ENCODE assay signal across 8 mouse cellular contexts in genomic region chr8:119913181-119913580, GRCm38 (mm10). TPM values are rescaled to one million over a fixed set of nuclear protein-coding genes. Genes with fewer than 3 reads are reported as not detected.
A peak's percentile ranks its signal among the peaks of the same experiment; 100 is the strongest.
DNase-seq lines count a peak whose midpoint lies in the region; ATAC-seq and TF ChIP-seq lines count a peak whose summit lies in the region.

No protein-coding gene starts in this region.

- H3K9ac ChIP-seq in forebrain, embryonic 13.5 days, result no peak overlapping the region
- H3K9ac ChIP-seq in liver, embryonic 14.5 days (replicated peaks), result peak overlapping the region; percentile 97
- H3K9ac ChIP-seq in neural tube, embryonic 14.5 days (replicated peaks; ENCODE audit: low read depth, low read length), result no peak overlapping the region

- DNase-seq in lung, adult 18-20 months, result peak; percentile 45 to 66
- no peak for DNase-seq in lung, adult 2 months
- no peak for DNase-seq in liver, embryonic 14.5 days (ENCODE audit: low read depth in 3 of 3, low spot score in 3 of 3)
- DNase-seq in cerebellum, adult 11 months, result no peak
- DNase-seq in cerebellum, adult 8-10 months, result no peak
- no peak for DNase-seq in embryo, embryonic 9.5 days (ENCODE audit: extremely low spot score)

- TF ChIP-seq POLR2A in lung, adult 2 months (IDR thresholded peaks at IDR 0.05; ENCODE audit: borderline replicate concordance, extremely low read depth, low read depth, low read length), result no peak

- no peak overlapping the region for H3K27ac ChIP-seq in forebrain, embryonic 13.5 days
- peak overlapping the region; percentile 40 for H3K27ac ChIP-seq in liver, embryonic 14.5 days
- no peak overlapping the region for H3K27ac ChIP-seq in neural tube, embryonic 14.5 days (ENCODE audit: low read depth, low read length)

- ATAC-seq in forebrain, embryonic 13.5 days, result no peak
- no peak for ATAC-seq in liver, embryonic 14.5 days (ENCODE audit: insufficient read depth)
- no peak for ATAC-seq in neural tube, embryonic 14.5 days (ENCODE audit: low read depth)

- no peak for TF ChIP-seq CTCF in lung, adult 2 months (IDR thresholded peaks at IDR 0.05; ENCODE audit: insufficient read depth, low read length)
- no peak for TF ChIP-seq CTCF in liver, embryonic 14.5 days (IDR thresholded peaks at IDR 0.05; ENCODE audit: low read depth)

- no peak for TF ChIP-seq EP300 in liver, embryonic 14.5 days (IDR thresholded peaks at IDR 0.05; ENCODE audit: low read depth)

- H3K36me3 ChIP-seq in forebrain, embryonic 13.5 days (ENCODE audit: poor library complexity, severe bottlenecking), result no peaks in the 10 kb centered on the region; the same call in 1 of the 2 replicates
- no peaks in the 10 kb centered on the region; the same call in 1 of the 2 replicates for H3K36me3 ChIP-seq in liver, embryonic 14.5 days (replicated peaks; ENCODE audit: control insufficient read depth, insufficient read depth, low read depth)
- H3K36me3 ChIP-seq in neural tube, embryonic 14.5 days (ENCODE audit: control insufficient read depth, insufficient read depth, low read length), result no peaks in the 10 kb centered on the region

- H3K4me1 ChIP-seq in lung, adult 2 months (ENCODE audit: control insufficient read depth, insufficient read depth, low read length), result peaks cover 20% of the 10 kb centered on the region
- H3K4me1 ChIP-seq in forebrain, embryonic 13.5 days, result peaks cover 51% of the 10 kb centered on the region
- H3K4me1 ChIP-seq in liver, embryonic 14.5 days (replicated peaks; ENCODE audit: control insufficient read depth in 2 of 2, insufficient read depth in 2 of 2, low read length in 1 of 2), result peaks cover 53 to 64% of the 10 kb centered on the region in 2 experiments
- peaks cover 39% of the 10 kb centered on the region for H3K4me1 ChIP-seq in neural tube, embryonic 14.5 days (ENCODE audit: control insufficient read depth, insufficient read depth, low read length)

- H3K9me3 ChIP-seq in forebrain, embryonic 13.5 days (replicated peaks), result no peaks in the 10 kb centered on the region
- H3K9me3 ChIP-seq in liver, embryonic 14.5 days (ENCODE audit: control insufficient read depth, low read length), result no peaks in the 10 kb centered on the region
- no peaks in the 10 kb centered on the region for H3K9me3 ChIP-seq in neural tube, embryonic 14.5 days (ENCODE audit: control insufficient read depth, low read length)

- 59% methylated on average over 3 of the region's 3 CpGs for WGBS in lung, adult 2 months
- 76% methylated on average over 3 of the region's 3 CpGs for WGBS in forebrain, embryonic 13.5 days
- WGBS in liver, embryonic 14.5 days (ENCODE audit: insufficient replicate concordance), result 55% methylated on average over 3 of the region's 3 CpGs
- WGBS in neural tube, embryonic 14.5 days, result 78% methylated on average over 3 of the region's 3 CpGs

- H3K4me3 ChIP-seq in lung, adult 2 months (replicated peaks; ENCODE audit: extremely low read depth, low read depth, low read length), result no peak overlapping the region
- no peak overlapping the region for H3K4me3 ChIP-seq in forebrain, embryonic 13.5 days
- H3K4me3 ChIP-seq in liver, embryonic 14.5 days (ENCODE audit: insufficient read depth in 1 of 2, low read depth in 2 of 2, low read length in 2 of 2), result peak overlapping the region in 1 of 2 experiments; percentile 92; a peak in 2 of 4 replicates
- no peak overlapping the region for H3K4me3 ChIP-seq in neural tube, embryonic 14.5 days (ENCODE audit: low read depth, low read length)

- H3K27me3 ChIP-seq in forebrain, embryonic 13.5 days, result no peaks in the 10 kb centered on the region
- H3K27me3 ChIP-seq in liver, embryonic 14.5 days (ENCODE audit: control insufficient read depth, insufficient read depth, low read length), result no peaks in the 10 kb centered on the region
- no peaks in the 10 kb centered on the region for H3K27me3 ChIP-seq in neural tube, embryonic 14.5 days (ENCODE audit: control insufficient read depth, insufficient read depth, low read length)

- peak overlapping the region; percentile 87 for H3K4me2 ChIP-seq in forebrain, embryonic 13.5 days
- peak overlapping the region; percentile 96 for H3K4me2 ChIP-seq in liver, embryonic 14.5 days (ENCODE audit: low read depth)
- peak overlapping the region; percentile 2; the same call in 1 of the 2 replicates for H3K4me2 ChIP-seq in neural tube, embryonic 14.5 days (ENCODE audit: low read depth, low read length)

RNA-seq across cellular contexts. Expression of gene Gm20388, which starts 2.5 kb away (rescaled TPM):
- polyA plus RNA-seq in lung, adult 2 months (2012; rRNA removed), result 58.5 and 67.8 TPM in 2 replicates
- polyA plus RNA-seq in forebrain, embryonic 13.5 days (2015; fragmentation: Nextera tagmentation; extraction: Ambion mirVana), result 5.6 and 13.1 TPM in 2 replicates
- 8.5 and 9.7 TPM in 2 replicates for polyA plus RNA-seq in liver, embryonic 14.5 days (2012; rRNA removed)
- polyA plus RNA-seq in liver, embryonic 14.5 days (2014; fragmentation: Nextera tagmentation; extraction: Ambion mirVana), result not detected in 2 replicates
- 10.3 and 18.1 TPM in 2 replicates for polyA plus RNA-seq in neural tube, embryonic 14.5 days (2014; fragmentation: Nextera tagmentation; extraction: Ambion mirVana)

RNA-seq across cellular contexts. Expression of gene Usp10, which starts 3.0 kb away (rescaled TPM):
- 70.9 and 78.1 TPM in 2 replicates for polyA plus RNA-seq in lung, adult 2 months (2012; rRNA removed)
- 133 and 161 TPM in 2 replicates for polyA plus RNA-seq in forebrain, embryonic 13.5 days (2015; fragmentation: Nextera tagmentation; extraction: Ambion mirVana)
- 23.8 and 47.0 TPM in 2 replicates for polyA plus RNA-seq in liver, embryonic 14.5 days (2012; rRNA removed)
- polyA plus RNA-seq in liver, embryonic 14.5 days (2014; fragmentation: Nextera tagmentation; extraction: Ambion mirVana), result 59.0 and 60.8 TPM in 2 replicates
- polyA plus RNA-seq in neural tube, embryonic 14.5 days (2014; fragmentation: Nextera tagmentation; extraction: Ambion mirVana), result 100 and 111 TPM in 2 replicates

RNA-seq across cellular contexts. Expression of gene Klhl36, which starts 51.1 kb away (rescaled TPM):
- polyA plus RNA-seq in lung, adult 2 months (2012; rRNA removed), result 28.9 and 47.8 TPM in 2 replicates
- polyA plus RNA-seq in forebrain, embryonic 13.5 days (2015; fragmentation: Nextera tagmentation; extraction: Ambion mirVana), result 10.8 and 12.6 TPM in 2 replicates
- 2.5 TPM in 2 replicates for polyA plus RNA-seq in liver, embryonic 14.5 days (2012; rRNA removed)
- 2.7 and 3.3 TPM in 2 replicates for polyA plus RNA-seq in liver, embryonic 14.5 days (2014; fragmentation: Nextera tagmentation; extraction: Ambion mirVana)
- 15.3 and 15.5 TPM in 2 replicates for polyA plus RNA-seq in neural tube, embryonic 14.5 days (2014; fragmentation: Nextera tagmentation; extraction: Ambion mirVana)

Comparison
In these comparisons a context has a peak if more than half of its experiments do, and no peak if none do; other contexts are left out.
1. DNase-seq: peak in lung, adult 18-20 months (2 of 2); none in lung, adult 2 months (single experiment), liver, embryonic 14.5 days (0 of 3), cerebellum, adult 11 months (single experiment), cerebellum, adult 8-10 months (single experiment) and embryo, embryonic 9.5 days (single experiment).
2. H3K4me2 ChIP-seq: peak in every context shown above with its lines; median percentile 96 in liver, embryonic 14.5 days; 87 in forebrain, embryonic 13.5 days; 2 in neural tube, embryonic 14.5 days.